Mouse (Mus musculus): ENCODE data around the gene Bcl6b.

Gene Bcl6b

GRCm38 (mm10) chr11:70213736-70214135, 15.9 kb downstream of the Bcl6b start:
- DNase-seq (ENCODE audit: low read depth, low spot score) = no peak

- no peak for DNase-seq (ENCODE audit: low read depth, low spot score)
Measured at GRCm38 (mm10) chr11:70212896-70213295, 16.7 kb downstream of the Bcl6b start.

GRCm38 (mm10) chr11:70212423-70212822, 17.2 kb downstream of the Bcl6b start, which contains the start of gene Slc16a11:
Gene Slc16a11, plus strand, starts transcription at chr11:70212752.
- no peak for DNase-seq (ENCODE audit: low read depth, low spot score)

- no peak for DNase-seq (ENCODE audit: low read depth, low spot score)
Measured at GRCm38 (mm10) chr11:70211972-70212371, 17.6 kb downstream of the Bcl6b start.

- DNase-seq (ENCODE audit: low read depth, low spot score) = no peak
Measured at GRCm38 (mm10) chr11:70210681-70211080, 18.9 kb downstream of the Bcl6b start.

- DNase-seq (ENCODE audit: low read depth, low spot score) = no peak
Measured at GRCm38 (mm10) chr11:70208778-70209388, 20.7 kb downstream of the Bcl6b start.

GRCm38 (mm10) chr11:70207283-70207682, 22.3 kb downstream of the Bcl6b start:
- no peak for DNase-seq (ENCODE audit: low read depth, low spot score)

- no peak for DNase-seq (ENCODE audit: low read depth, low spot score)
Measured at GRCm38 (mm10) chr11:70206801-70207200, 22.8 kb downstream of the Bcl6b start.

GRCm38 (mm10) chr11:70201691-70202090, 27.9 kb downstream of the Bcl6b start:
- no peak for DNase-seq (ENCODE audit: low read depth, low spot score)

GRCm38 (mm10) chr11:70200036-70200608, 29.5 kb downstream of the Bcl6b start:
- no peak for DNase-seq (ENCODE audit: low read depth, low spot score)

GRCm38 (mm10) chr11:70199107-70199506, 30.5 kb downstream of the Bcl6b start:
- DNase-seq (ENCODE audit: low read depth, low spot score) = no peak

- no peak for DNase-seq (ENCODE audit: low read depth, low spot score)
Measured at GRCm38 (mm10) chr11:70198332-70198731, 31.3 kb downstream of the Bcl6b start.

- DNase-seq (ENCODE audit: low read depth, low spot score) = no peak
Measured at GRCm38 (mm10) chr11:70193354-70194285, 36.0 kb downstream of the Bcl6b start.

- no peak for DNase-seq (ENCODE audit: low read depth, low spot score)
Measured at GRCm38 (mm10) chr11:70192157-70192556, 37.4 kb downstream of the Bcl6b start.

- DNase-seq (ENCODE audit: low read depth, low spot score) = no peak
Measured at GRCm38 (mm10) chr11:70191188-70191587, 38.4 kb downstream of the Bcl6b start.

- DNase-seq (ENCODE audit: low read depth, low spot score) = no peak
Measured at GRCm38 (mm10) chr11:70189319-70190134, 40.1 kb downstream of the Bcl6b start.

- no peak for DNase-seq (ENCODE audit: low read depth, low spot score)
Measured at GRCm38 (mm10) chr11:70185120-70185519, 44.5 kb downstream of the Bcl6b start.

- no peak for DNase-seq (ENCODE audit: low read depth, low spot score)
Measured at GRCm38 (mm10) chr11:70180496-70180895, 49.1 kb downstream of the Bcl6b start.

GRCm38 (mm10) chr11:70179401-70179800, 50.2 kb downstream of the Bcl6b start:
- DNase-seq (ENCODE audit: low read depth, low spot score) = no peak

GRCm38 (mm10) chr11:70178756-70179155, 50.8 kb downstream of the Bcl6b start:
- no peak for DNase-seq (ENCODE audit: low read depth, low spot score)

- no peak for DNase-seq (ENCODE audit: low read depth, low spot score)
Measured at GRCm38 (mm10) chr11:70178311-70178710, 51.3 kb downstream of the Bcl6b start.

- DNase-seq (ENCODE audit: low read depth, low spot score) = peak; percentile 45
Measured at GRCm38 (mm10) chr11:70177647-70178046, 52.0 kb downstream of the Bcl6b start.

Measured in WW6 (cell line).